ENCODE assay signal across 10 mouse cellular contexts in genomic region chr12:108212071-108212470, GRCm38 (mm10). TPM values are rescaled to one million over a fixed set of nuclear protein-coding genes. Genes with fewer than 3 reads are reported as not detected.
A peak's percentile ranks its signal among the peaks of the same experiment; 100 is the strongest.
DNase-seq lines count a peak whose midpoint lies in the region; ATAC-seq lines count a peak whose summit lies in the region.
"Had no signal": no experiment of that assay in that cellular context is flagged by ENCODE, and none has a peak within 500 bp of the region (broad histone marks: within the 10 kb centered on the region; RNA-seq: fewer than 3 reads in every experiment).

No protein-coding gene starts in this region.

- H3K36me3 ChIP-seq in heart, embryonic 12.5 days = peaks cover 7% of the 10 kb centered on the region; the same call in 1 of the 2 replicates
- H3K36me3 ChIP-seq in embryonic facial prominence, embryonic 10.5 days (replicated peaks) = peaks cover 24% of the 10 kb centered on the region
- 0 out of 2 replicates have a peak, but pooled peaks cover 4% of the 10 kb centered on the region for H3K36me3 ChIP-seq in limb, embryonic 12.5 days

- peaks cover 64% of the 10 kb centered on the region for H3K4me1 ChIP-seq in heart, embryonic 12.5 days (replicated peaks)
- peaks cover 77% of the 10 kb centered on the region for H3K4me1 ChIP-seq in embryonic facial prominence, embryonic 10.5 days
- H3K4me1 ChIP-seq in limb, embryonic 12.5 days (replicated peaks) = peaks cover 64% of the 10 kb centered on the region

- H3K27me3 ChIP-seq in heart, embryonic 12.5 days (replicated peaks) = no peaks in the 10 kb centered on the region
- no peaks in the 10 kb centered on the region for H3K27me3 ChIP-seq in embryonic facial prominence, embryonic 10.5 days (replicated peaks; ENCODE audit: low read depth, poor library complexity, severe bottlenecking)
- H3K27me3 ChIP-seq in limb, embryonic 12.5 days = no peaks in the 10 kb centered on the region

- no peak for DNase-seq in heart, adult 8-10 months (ENCODE audit: low spot score)
- peak; percentile 48 for DNase-seq in Muller cell, postnatal 12 days (ENCODE audit: inconsistent ontology term)
- DNase-seq in embryonic facial prominence, embryonic 10.5 days (ENCODE audit: low spot score) = no peak
- DNase-seq in right cerebral cortex, postnatal 25 days = no peak
- no peak for DNase-seq in gastrocnemius, postnatal 14 days
- DNase-seq in kidney, adult 8-10 months = no peak
- DNase-seq: kidney, postnatal 10 days; thymus, postnatal 25 days had no signal

- WGBS in heart, embryonic 12.5 days = 37% methylated on average over 5 of the region's 5 CpGs
- 63% methylated on average over 5 of the region's 5 CpGs for WGBS in embryonic facial prominence, embryonic 10.5 days
- WGBS in limb, embryonic 12.5 days = 16% methylated on average over 5 of the region's 5 CpGs

- H3K9me3 ChIP-seq in heart, embryonic 12.5 days (replicated peaks) = no peaks in the 10 kb centered on the region
- H3K9me3 ChIP-seq in embryonic facial prominence, embryonic 10.5 days = no peaks in the 10 kb centered on the region
- no peaks in the 10 kb centered on the region for H3K9me3 ChIP-seq in limb, embryonic 12.5 days

- no peak overlapping the region for H3K27ac ChIP-seq in heart, embryonic 12.5 days (ENCODE audit: poor library complexity, severe bottlenecking)
- H3K27ac ChIP-seq in embryonic facial prominence, embryonic 10.5 days (replicated peaks) = peak overlapping the region; percentile 73
- peak overlapping the region; percentile 72 for H3K27ac ChIP-seq in limb, embryonic 12.5 days

- H3K9ac ChIP-seq in heart, embryonic 12.5 days = peak overlapping the region; percentile 53; the same call in 1 of the 2 replicates
- no peak overlapping the region; the same call in 1 of the 2 replicates for H3K9ac ChIP-seq in limb, embryonic 12.5 days (replicated peaks)

- no peak overlapping the region for H3K4me3 ChIP-seq in heart, embryonic 12.5 days
- H3K4me3 ChIP-seq in embryonic facial prominence, embryonic 10.5 days = no peak overlapping the region
- H3K4me3 ChIP-seq in limb, embryonic 12.5 days (replicated peaks) = no peak overlapping the region

- H3K4me2 ChIP-seq in heart, embryonic 12.5 days = no peak overlapping the region; the same call in 1 of the 2 replicates
- H3K4me2 ChIP-seq in limb, embryonic 12.5 days = no peak overlapping the region

- no peak for ATAC-seq in heart, embryonic 12.5 days (ENCODE audit: insufficient number of reproducible peaks, low FRiP score)
- ATAC-seq in limb, embryonic 12.5 days (ENCODE audit: insufficient number of reproducible peaks, insufficient read depth, low FRiP score, low TSS enrichment, low read depth) = no peak

- intact Hi-C loops in gastrocnemius, postnatal 14 days (cut with DNase I; ENCODE audit: low total_unique reads) = loop anchor here (10.0 kb wide), 1 partner anchor 283 kb away; no protein-coding TSS in a partner anchor

RNA-seq across cellular contexts. Expression of gene Ccnk, which starts 32.7 kb away (rescaled TPM):
- 2.0 and 2.7 TPM in 2 replicates for polyA plus RNA-seq in heart, embryonic 12.5 days (2016; fragmentation: Nextera tagmentation; extraction: Ambion mirVana)
- 10 to 100 TPM; 25.5 to 32.4 (median 31.1) TPM for total RNA-seq in heart, adult 8-10 months (2022)
- polyA plus RNA-seq in embryonic facial prominence, embryonic 10.5 days (2016; fragmentation: Nextera tagmentation; extraction: Ambion mirVana) = 2.7 and 3.2 TPM in 2 replicates
- polyA plus RNA-seq in limb, embryonic 12.5 days (2016; fragmentation: Nextera tagmentation; extraction: Ambion mirVana) = 3.3 and 3.9 TPM in 2 replicates
- 10 to 100 TPM; 28.2 to 35.0 TPM for total RNA-seq in gastrocnemius, postnatal 14 days (2021)

RNA-seq across cellular contexts. Expression of gene Setd3, which starts 33.0 kb away (rescaled TPM):
- polyA plus RNA-seq in heart, embryonic 12.5 days (2016; fragmentation: Nextera tagmentation; extraction: Ambion mirVana) = 83.1 and 83.3 TPM in 2 replicates
- 100 to 1,000 TPM in 1 of 4 experiments, 10 to 100 TPM in 3; 88.6 to 103 (median 93.1) TPM for total RNA-seq in heart, adult 8-10 months (2022)
- polyA plus RNA-seq in embryonic facial prominence, embryonic 10.5 days (2016; fragmentation: Nextera tagmentation; extraction: Ambion mirVana) = 79.6 and 81.5 TPM in 2 replicates
- 94.2 and 97.4 TPM in 2 replicates for polyA plus RNA-seq in limb, embryonic 12.5 days (2016; fragmentation: Nextera tagmentation; extraction: Ambion mirVana)
- total RNA-seq in gastrocnemius, postnatal 14 days (2021) = 10 to 100 TPM; 69.6 to 75.0 TPM
